Mouse (Mus musculus) left cerebral cortex, adult 18-20 months (tissue): Measurements from ENCODE around the gene Abraxas2. TPM values are rescaled to one million over a fixed set of nuclear protein-coding genes. Genes with fewer than 3 reads are reported as not detected.

Source experiments
- DNase-seq, 2 experiments: peaks; one replicate each; pipeline ENCODE4 v3.0.0; 2021 to 2022; ENCODE audit warnings: low spot score in 2 of 2, mixed read lengths in 1 of 2
- total RNA-seq, 2 experiments: library from RNA; stranded (reverse); gene quantifications; 2 replicates each; pipeline ENCODE4 v1.2.3; 2021

The Abraxas2 gene
- total RNA-seq, 2 experiments from 2014 or later, result 29.9 to 30.1 TPM

DNA sequence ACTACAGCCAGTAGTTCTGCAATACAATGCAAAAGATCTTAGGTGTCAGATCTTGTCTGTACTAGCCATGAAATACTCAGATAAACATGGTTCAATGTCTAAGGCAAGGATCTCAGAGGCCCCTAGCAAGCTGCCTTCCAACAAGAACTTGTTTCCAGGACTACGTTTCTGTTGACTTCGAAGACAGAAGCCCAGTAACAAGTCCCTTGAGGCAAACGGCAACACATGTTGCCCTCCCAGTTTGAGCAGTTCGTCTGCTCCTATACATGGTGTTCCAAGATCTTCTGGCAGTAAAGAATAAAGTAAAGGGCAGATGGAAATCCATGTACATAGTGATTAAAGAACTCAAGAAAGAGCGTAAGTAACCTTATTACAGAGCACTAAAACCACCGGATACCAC lies 5.7 kb upstream of the Abraxas2 start:
- DNase-seq, result no peak

DNA sequence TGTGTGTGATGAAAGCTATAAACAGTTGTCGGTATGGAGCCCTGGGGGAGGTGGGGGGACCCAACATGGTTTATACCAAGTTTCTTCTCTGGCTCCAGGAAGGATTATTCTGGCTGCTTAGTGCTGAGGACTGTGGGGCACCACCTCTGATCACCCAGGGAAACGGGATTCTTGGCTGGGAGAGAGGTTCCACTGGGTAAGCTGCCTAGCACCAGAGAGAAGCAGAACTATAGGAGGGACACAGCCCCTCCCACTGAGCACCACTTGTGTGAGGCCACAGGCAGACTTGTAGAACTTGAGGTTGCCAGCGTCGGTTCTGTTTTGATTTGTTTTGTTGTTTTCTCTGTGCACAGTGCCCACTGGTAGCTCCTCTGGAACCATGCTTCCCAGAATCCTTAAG lies 5.1 kb upstream of the Abraxas2 start:
- no peak for DNase-seq

DNA sequence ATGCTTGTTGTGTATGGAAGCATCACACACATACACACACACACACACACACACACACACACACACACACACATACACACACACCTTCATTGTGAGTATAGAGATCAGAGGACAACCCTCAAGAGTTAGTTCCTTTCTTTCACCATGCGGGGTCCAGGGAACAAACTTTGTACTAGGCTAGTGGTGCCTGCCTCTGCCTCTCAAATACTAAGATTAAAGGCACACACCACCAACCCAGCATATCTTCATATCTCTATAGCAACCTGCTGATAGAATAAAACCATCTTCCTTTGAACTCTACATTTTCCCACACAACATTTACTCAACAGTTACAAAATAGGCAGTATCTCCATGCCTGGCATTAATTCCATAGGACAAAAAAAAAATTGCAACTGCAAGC lies 2.9 kb upstream of the Abraxas2 start:
- DNase-seq, result no peak

DNA sequence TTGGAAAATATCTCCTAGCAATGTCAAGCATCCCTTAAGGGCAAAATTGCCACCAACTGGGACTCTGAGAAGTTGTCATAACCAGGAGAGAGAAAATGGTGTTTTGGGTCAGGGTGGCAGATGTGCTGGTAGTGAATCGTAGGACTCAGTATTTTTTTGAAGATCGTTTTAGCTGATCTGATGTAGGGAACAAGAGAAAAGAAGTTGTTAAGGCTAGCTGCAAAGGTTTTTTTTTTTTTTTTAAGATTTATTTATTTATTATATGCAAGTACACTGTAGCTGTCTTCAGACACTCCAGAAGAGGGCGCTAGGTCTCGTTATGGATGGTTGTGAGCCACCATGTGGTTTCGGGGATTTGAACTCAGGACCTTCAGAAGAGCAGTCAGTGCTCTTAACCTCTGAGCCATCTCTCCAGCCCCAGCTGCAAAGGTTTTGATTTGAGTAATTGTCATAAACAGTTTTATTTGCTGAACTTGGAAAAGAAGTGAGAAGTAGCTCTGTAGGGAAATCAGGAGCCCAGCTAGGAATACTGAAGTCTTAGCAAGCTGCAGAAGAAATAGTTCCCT lies 899 bp upstream of the Abraxas2 start:
- DNase-seq, result no peak

DNA sequence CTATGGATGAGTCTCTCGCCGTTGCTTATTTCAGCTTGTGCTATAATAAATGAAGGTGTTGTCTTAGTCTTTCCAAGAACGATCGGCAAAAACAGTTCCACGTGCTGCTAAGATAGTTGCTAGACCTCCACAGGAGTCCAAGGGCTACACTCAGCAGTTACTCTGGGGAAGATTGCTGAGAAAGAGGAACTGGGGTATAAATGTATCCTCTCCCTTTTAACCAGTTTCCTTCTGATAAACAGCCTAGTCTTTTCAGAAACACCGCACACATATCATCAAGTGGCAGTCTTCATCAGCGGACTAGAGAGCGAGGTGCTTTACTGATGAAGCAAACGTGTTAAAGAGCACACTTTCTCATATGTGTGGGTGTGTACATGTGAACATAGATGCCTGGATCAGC lies 7.3 kb downstream of the Abraxas2 start:
- no peak for DNase-seq

DNA sequence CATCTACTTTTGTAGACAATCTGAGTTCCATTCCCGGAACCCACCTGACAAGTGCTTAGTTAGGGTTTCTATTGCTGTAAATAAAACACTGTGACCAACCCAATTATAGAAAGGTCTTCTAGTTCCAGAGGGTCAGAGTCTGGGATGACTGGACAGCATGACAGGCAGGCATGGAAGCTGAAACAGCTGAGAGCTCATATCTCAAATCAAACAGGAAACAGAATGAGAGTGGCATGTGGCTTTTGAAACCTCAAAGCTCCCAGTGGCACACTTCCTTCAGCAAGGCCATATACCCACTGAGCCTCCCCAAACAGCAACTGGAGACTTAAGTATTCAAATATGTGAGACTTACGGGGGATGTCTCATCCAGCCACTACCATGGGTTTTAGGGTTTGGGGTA lies 14.0 kb downstream of the Abraxas2 start:
- DNase-seq, result no peak

DNA sequence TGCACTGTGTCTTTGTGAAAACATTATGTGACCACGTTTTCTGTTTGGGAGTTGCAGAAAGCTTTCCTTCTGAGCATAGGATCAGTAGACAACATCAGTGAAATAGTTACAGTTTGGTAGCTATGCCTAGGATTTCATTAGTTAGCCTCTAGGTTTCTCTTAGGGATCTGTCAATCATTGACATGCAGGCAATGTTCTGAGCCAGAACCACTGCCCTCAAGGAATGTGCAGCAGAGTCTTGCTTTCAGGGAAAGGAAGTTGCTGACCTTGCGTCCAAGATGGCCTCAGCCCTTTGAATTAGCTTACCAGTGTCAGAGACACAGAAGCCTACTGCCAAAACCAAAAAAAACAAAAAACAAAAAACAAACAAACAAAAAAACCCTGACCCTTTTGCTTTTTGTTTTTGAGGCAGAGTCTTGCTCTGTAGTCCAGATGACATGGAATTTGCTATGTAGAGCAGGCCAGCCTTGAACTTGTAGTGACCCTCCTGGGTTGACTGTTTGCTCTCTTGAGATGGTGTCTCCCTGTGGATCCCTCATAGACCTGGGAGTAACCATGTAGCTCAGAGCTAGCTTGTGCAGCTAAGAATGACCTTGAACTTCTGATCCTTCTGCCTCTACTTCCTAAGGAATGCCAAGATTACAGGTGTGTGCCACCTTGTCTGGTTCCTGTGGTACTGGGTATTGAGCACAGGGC lies 16.5 kb downstream of the Abraxas2 start:
- no peak for DNase-seq

DNA sequence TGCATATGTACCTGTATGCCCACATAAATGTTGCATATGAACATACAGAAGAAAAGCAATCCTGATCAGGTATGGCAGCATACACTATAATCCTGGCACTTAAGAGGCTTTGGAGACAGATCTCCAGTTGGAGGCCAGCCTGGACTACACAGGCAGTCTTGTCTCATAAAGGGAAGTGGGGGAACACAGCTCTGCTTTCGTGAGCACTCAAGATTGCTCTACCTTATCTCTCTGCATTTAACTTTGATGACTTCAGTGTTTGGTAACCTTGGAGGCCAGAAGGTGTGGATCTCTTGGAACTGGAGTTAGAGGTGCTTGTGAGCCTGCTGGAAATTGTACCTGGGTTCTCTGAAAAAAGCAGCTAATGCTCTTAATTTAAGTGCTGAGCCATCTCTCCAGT lies 21.3 kb downstream of the Abraxas2 start:
- no peak for DNase-seq

DNA sequence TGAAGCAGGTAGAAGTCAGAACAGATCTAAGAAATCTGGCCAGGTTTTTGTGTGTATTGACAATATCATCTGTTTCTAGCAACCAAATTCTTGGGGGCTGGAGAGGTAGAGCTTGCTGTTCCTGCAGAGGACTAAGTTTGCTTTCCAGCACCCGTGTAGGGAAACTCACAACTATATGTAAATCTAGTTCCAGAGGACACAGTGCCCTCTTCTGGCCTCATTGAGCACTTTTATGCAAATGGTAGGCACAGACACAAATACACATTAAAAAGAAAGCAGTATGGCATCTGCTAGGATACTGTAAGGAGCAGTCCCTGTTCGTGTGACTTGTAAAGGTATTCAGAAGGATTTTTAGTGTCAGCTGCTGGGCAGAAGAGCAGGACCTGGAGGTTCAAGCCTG lies 23.3 kb downstream of the Abraxas2 start:
- no peak for DNase-seq

DNA sequence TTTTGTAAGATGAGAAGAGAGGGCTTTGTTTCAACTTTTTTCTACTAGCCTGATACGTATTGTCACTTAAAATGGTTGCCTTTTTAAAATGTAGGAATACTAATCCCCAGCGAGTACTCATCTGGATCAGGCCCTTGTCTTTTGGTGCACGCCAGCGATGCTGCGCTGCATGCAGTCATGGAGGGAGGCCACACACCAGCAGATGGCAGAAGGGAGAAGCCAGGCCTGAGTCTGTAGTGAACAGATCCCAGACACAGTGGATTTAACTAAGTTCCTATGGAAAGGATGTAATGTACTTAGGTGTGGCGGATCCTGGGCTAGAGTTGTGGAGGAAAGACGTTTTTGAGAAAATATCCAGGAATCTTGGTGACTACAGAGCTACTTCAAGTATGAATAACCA lies 25.0 kb downstream of the Abraxas2 start:
- peak; percentile 16 to 19 for DNase-seq

DNA sequence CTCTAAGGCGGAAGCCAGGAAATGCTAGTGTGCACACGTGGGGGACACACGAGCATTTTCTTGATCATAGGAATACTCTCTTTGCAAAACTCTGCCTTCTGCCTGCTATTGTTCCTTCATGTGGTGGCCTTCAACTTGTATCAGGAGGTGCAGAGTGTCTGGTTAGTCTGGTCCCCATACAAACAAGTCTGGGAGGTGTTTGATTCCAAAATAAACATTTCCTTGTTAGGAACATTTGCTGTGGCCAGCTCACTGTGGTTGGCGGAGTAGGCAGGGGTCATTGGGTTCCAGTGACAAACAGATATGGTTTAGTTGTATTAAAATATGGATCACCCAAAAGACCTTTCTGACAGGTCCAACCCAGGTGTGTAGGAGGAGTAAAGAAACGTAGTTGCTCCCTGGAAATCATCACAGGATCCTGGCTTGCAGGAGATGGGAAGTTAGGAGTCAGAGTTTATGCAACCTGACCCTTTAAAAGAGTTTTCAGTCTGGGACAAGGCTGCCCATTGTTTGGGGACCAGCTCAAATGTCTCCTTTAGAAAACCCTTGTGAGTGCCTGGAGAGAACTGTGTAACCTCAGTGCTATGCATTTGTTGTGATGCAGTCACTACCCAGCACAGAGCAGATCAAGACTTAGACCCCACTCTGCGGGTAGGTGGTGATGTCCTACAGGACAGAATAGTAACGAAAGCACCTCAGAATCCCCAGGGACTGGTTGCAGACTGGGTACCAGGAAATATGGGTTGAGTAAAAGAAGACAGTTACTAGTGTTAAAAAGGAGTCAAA lies 28.2 kb downstream of the Abraxas2 start:
- DNase-seq, result no peak

DNA sequence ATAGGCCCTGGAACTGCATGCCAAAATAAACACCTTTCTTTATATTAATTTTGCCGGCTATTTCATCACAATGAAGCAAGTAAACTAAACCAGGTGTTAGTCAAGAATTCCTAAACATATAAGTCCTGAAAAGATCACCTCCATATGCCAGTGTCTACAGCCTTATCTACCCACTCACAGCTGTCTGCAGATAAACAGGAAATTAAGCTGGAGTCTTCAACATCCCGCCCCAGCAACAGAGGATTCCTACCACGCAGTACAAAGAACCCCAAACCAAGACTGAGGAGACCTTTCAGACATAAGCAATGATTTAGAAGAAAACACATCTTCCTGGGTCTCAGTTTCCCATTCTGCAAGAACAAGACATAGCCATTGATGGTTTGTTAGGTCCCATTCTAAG lies 29.0 kb downstream of the Abraxas2 start:
- no peak for DNase-seq

DNA sequence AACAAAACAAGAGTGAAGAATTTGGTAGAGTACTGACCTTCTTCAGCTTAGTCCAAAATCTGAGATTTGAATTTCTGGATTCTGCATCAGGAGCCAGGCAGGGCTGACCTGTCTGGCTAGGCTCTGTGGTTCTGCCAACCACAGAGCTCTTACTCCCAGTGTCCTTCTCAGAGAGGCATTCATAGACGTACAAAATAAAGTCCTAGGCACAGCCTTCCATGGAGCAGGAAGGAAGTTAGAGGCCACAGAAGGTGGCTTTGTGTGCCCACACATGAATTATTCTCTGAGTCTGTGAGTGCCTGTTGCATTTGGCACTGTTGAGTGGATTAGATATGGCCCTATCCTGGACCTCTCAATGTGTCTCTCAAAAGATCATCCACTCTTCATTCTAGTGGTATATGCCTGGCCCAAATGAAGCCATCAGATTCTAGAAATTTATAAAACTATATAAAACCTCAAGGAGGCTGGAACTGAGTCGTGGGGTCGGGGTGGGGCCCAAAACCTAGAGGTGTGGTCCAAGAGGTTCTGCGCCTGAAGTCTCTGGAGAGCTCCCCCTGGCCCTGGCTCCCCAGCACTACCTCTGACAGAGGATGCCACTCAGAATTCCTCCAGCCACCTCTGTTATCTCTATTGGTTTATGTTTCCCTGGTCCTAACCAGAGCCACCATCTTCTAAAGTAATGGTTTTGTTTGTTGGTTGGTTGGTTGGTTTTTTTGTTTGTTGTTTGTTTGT lies 29.7 kb downstream of the Abraxas2 start:
- no peak for DNase-seq

DNA sequence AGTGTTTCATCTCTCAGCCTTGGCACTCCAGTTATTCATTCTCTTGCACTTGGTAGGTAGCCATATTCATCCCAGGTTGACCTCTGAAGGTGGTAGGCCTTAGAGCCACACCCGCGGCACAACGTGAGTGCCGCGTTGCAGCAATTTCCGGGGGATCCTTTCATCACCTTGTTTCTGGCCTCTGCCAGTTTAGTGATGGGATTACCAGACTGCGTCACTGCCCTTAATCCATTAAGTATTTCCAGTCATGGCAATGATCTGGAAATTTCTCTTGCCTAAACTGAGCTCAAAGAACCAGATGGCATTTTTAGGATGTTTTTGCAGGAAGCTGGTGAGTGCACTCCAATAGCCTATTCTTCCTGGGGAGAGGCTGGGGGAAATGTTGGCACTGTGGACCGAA lies 30.7 kb downstream of the Abraxas2 start:
- no peak for DNase-seq

DNA sequence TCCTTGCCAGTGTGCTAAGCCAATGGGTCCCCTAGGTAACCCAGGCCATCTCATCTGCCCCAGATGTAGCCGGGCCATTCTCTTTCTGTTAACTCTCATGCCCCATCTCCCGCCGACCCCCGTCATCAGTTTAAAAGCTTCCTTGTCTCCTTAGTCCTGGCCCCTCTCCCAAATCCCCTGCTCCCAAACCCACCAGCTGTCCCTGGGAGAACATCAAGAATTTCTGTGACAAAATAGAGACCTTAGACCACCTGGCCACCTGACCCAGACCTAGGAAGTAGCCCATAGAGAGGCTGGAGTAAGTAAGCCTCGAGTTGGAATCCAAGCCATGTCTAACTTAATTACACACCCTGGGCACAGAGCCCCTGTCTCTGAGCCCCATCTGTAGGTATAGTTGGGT lies 31.2 kb downstream of the Abraxas2 start:
- DNase-seq, result no peak

DNA sequence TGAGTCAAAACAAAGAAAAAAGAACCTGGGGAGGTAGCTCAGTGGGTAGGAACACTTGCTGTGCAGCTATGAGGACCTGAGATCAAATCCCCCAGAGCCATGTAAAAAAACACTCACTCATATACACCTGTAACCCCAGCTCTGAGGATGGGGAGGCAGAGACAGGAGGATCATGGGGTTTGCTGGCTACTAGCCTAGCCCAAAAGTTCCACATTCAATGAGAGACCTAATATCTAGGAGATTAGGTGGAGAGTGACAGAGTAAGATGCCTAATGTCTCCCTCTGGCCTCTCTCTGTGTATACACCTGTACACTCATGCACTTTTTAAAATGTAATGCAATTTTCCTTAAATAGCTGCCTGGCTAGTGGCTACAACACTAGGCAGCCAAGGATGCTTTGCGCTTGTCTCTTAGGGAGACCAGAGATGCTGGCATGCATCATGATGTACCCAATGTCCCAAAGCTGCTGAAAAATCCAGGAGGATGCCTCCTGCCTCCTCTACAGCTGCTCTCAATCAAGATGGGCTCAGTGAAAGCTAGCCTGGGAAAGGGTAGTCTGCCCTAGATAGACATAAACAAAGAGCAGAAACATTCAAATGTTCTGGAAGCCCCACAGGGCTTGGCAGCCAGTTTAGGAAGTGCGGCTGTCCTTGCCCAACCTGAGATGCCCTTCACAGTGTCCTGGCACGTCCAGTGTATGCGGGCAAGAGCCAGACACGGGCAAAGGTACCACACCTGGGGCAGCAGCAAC lies 32.7 kb downstream of the Abraxas2 start:
- no peak for DNase-seq

DNA sequence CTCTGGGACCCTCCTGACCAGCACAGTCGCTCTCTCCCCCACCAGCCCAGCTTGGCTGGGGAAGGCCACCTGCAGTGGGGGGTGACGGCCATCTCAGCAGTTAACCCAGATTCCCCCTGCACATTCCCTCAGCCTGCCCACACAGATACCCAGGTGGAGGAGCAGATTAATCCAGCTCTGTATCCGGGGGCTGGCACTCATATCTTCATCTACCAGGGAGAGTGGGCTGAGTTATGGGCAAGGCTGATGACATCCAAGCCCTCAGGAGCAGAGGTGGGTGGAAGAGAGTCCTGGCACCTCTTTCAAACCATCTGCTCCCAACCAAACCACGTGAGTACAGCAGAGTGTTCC lies 33.3 kb downstream of the Abraxas2 start:
- peak in 1 of 2 experiments; percentile 19 for DNase-seq

DNA sequence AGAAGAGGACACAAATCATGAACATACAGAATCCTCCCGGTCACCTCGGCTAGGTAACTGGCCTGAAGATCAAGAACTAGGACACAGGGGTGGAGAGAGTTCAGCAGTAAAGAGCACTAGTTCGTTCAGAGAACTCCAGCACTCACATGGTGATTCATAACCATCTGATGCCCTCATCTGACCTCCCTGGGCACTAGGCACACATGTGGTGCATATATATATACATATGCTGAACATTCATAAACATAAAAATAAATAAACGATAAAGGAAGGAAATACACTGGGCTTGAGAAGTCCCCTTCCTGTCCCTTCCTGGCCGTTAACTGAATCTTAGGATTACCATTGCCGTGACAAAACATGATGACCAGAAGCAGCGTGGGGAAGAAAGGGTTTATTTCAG lies 33.8 kb downstream of the Abraxas2 start:
- DNase-seq, result no peak

DNA sequence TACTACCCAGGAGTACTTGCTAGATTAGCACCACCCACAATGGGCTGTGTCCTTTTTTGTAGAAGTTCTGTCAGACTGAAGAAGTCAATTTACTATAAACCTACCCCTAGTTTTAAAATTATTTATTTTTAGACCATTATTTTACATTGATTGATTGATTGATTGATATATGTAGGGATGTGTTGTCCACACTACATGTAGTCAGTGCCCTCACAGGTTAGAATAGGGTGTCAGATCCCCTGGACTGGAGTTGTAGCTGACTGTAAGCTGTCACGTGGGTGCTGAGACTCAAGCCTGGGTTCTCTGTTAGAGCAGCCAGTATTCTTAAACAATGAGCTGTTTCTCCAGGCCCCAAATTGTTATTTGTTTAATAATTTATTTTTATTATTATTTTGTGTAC lies 34.3 kb downstream of the Abraxas2 start:
- no peak for DNase-seq

DNA sequence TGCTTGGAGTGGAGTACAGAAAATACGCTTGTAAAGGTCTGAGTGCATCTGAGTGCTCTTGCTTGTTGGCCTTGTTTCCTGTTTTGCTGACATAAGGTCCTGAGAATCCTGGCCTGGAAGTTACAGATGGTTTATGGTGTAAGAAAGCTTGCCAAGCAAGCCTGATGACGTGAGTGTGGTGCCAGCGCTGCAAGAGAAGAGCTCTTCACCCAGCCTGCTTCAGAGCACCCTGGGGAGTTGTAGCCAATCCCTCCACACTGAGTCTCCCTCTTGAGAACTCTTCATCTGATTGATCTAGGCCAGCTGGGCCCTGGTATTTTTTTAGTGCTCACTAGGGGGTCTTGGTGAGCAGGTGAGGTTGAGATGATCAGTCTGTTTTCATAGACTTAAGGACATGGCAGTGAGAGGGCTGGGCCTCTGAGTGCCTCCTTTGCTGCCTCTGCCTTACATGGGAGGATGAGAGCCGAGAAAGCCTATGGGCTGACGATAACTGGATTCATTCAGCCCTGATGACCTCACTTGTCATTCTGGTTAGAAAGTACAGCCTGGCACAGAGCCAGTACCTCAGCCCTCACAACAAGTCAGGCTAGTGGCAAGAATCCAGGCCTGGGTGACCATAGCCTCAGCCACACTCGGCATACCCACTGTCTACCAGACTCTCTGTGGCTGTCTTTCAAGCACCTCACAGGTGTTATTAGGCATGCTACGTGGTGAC lies 36.0 kb downstream of the Abraxas2 start:
- no peak for DNase-seq
